Mouse (Mus musculus) neutrophil, adult 59 days (primary cell): ENCODE measurements around the gene Aox4. TPM values are rescaled to one million over a fixed set of nuclear protein-coding genes. Genes with fewer than 3 reads are reported as not detected.

Source experiments
- total RNA-seq, 2 experiments: library from RNA; stranded (reverse); gene quantifications; 1 replicate in 1 of 2; 2 replicates in 1 of 2; pipeline ENCODE4 v1.2.4; 2023

Aox4 gene
- 1 to 10 TPM in 1 of 2 experiments, not detected in 1; 3.2 TPM for total RNA-seq

GRCm38 (mm10) chr1:58210203-58210602, at the start of gene Aox4:
Gene Aox4, plus strand, starts transcription at chr1:58210397.

DNA sequence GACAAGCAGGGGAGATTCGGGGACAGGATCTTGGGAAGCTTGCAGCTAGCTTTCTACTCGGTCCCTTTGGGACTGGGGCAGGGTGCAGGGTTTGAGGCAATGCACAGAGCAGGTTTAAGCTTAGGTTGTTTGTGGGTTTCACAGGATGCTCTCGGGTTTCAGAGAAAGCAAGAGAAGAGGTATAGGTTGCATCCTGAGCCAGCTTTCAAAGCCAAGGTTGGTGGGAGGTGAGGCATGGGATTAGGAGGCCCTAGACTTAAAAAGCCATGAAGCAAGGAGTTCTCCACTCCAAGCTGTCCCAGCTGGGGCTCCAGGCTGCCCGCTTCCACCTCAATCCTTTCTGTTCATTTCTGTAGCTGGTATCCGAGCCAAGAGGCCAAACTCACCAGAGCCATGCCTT, 67.8 kb downstream of the Aox4 start, which contains the start of gene Aox2:
Gene Aox2 (plus strand): TSS at position 301 of the 400 bp plus-strand sequence.

Other genes with a start within 250 kb of the Aox4 start
- 10 to 100 TPM; 15.6 to 16.9 TPM for gene Sgo2a, start 214.4 kb upstream of the Aox4 start, total RNA-seq
- gene Kctd18, start 191.4 kb upstream of the Aox4 start, total RNA-seq, result 10 to 100 TPM; 15.4 to 23.6 TPM
- under 1 TPM; 0.29 to 0.47 TPM for gene Aox1, start 180.5 kb upstream of the Aox4 start, total RNA-seq
- under 1 TPM; 0.18 to 0.44 TPM for gene Aox3, start 97.3 kb upstream of the Aox4 start, total RNA-seq
- under 1 TPM; 0.07 to 0.15 TPM for gene Aox2, start 67.9 kb downstream of the Aox4 start, total RNA-seq
- gene Bzw1, start 182.5 kb downstream of the Aox4 start, total RNA-seq, result 100 to 1,000 TPM in 1 of 2 experiments, 10 to 100 TPM in 1; 94.2 to 108 TPM
- gene Clk1, start 213.7 kb downstream of the Aox4 start, total RNA-seq, result 100 to 1,000 TPM; 875 to 927 TPM
- gene Nif3l1, start 234.8 kb downstream of the Aox4 start, total RNA-seq, result 10 to 100 TPM; 12.6 to 17.3 TPM
- 10 to 100 TPM; 14.2 to 21.0 TPM for gene Ppil3, start 235.1 kb downstream of the Aox4 start, total RNA-seq